Mouse (Mus musculus) megakaryocyte, embryonic 14.5 days (primary cell): ENCODE data around the gene Mob3a.

ENCODE experiments used
- FLI1 ChIP-seq: IDR thresholded peaks from 2 replicates; pipeline ENCODE4 v1.6.1; 2012; ENCODE audit warnings: low read length, inconsistent platforms, mixed read lengths
- GATA1 ChIP-seq: IDR thresholded peaks from 3 replicates; pipeline ENCODE4 v1.6.1; 2012; ENCODE audit warnings: mixed read lengths, low read length, inconsistent platforms, borderline replicate concordance

DNA sequence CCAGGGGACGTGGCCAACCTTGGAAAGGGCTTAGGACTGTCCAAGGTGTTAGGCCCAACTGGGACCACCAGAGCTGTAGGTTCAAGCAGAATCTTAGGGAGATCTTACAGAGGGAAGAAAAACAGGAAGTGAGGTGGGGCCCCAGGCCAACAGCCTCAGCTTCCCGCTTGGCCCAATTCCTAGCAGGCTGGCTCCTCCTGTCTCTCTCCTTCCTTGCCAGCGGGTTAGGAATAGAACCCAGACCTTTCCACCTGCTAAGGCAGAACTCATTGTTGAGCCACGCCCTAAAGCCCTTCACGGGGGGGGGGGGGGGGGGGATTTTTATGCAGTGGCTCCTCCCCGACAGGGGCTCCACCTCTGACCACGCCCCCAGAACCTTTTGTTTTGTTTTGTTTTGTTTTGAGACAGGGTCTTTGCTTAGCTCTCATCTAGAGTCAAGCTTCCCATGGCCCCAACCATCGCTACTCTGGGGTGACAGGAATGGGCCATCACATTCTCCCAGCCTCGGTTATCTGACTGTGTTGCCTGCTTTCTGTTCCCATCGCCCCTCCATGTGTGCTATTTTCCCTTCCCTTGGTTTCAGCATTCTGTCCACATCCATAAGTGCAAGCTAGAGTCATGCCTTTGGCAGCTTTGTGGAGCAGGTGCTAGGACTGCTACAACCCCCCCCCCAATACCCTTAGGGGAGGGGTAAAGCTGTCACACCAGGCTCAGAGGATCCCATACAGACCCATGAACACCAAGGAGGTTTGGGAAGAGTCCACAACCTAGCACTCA lies 23.0 kb downstream of the Mob3a start:
- TF ChIP-seq GATA1, result no peak
- no peak for TF ChIP-seq FLI1
